Mouse (Mus musculus) right cerebral cortex, postnatal 4 days (tissue): Measurements from ENCODE around the gene Ncapd2.

ENCODE experiments used
- DNase-seq: peaks from one replicate; pipeline ENCODE4 v3.0.0-alpha.2; 2022

Ncapd2 gene

GRCm38 (mm10) chr6:125191332-125192015, at the start of gene Ncapd2, which contains the start of gene Mrpl51:
Gene Ncapd2, minus strand, starts transcription at chr6:125191701.
Gene Mrpl51, plus strand, starts transcription at chr6:125191801.
- peak; percentile 99 for DNase-seq

- no peak for DNase-seq
These were observed 49.1 kb upstream of the Ncapd2 start for GRCm38 (mm10) chr6:125240617-125241016.

- no peak for DNase-seq
These were observed 48.0 kb upstream of the Ncapd2 start for GRCm38 (mm10) chr6:125239547-125239946.

- DNase-seq: no peak
These were observed 46.9 kb upstream of the Ncapd2 start for GRCm38 (mm10) chr6:125238396-125238795.

- DNase-seq: no peak
These were observed 45.9 kb upstream of the Ncapd2 start for GRCm38 (mm10) chr6:125237421-125237820.

GRCm38 (mm10) chr6:125236782-125237181, 45.3 kb upstream of the Ncapd2 start, which contains the start of gene Cd27:
Gene Cd27, minus strand, starts transcription at chr6:125237010.
- no peak for DNase-seq

GRCm38 (mm10) chr6:125236341-125236740, 44.8 kb upstream of the Ncapd2 start:
- no peak for DNase-seq

- no peak for DNase-seq
These were observed 43.0 kb upstream of the Ncapd2 start for GRCm38 (mm10) chr6:125234520-125234828.

- no peak for DNase-seq
These were observed 42.5 kb upstream of the Ncapd2 start for GRCm38 (mm10) chr6:125233816-125234519.

- DNase-seq: no peak
These were observed 41.0 kb upstream of the Ncapd2 start for GRCm38 (mm10) chr6:125232516-125232915.

GRCm38 (mm10) chr6:125232045-125232437, 40.5 kb upstream of the Ncapd2 start:
- DNase-seq: no peak

GRCm38 (mm10) chr6:125231117-125232044, 39.9 kb upstream of the Ncapd2 start, which contains the start of gene Tapbpl:
Gene Tapbpl, minus strand, starts transcription at chr6:125231860.
- peak; percentile 43 for DNase-seq

GRCm38 (mm10) chr6:125230571-125230970, 39.1 kb upstream of the Ncapd2 start:
- no peak for DNase-seq

- no peak for DNase-seq
These were observed 34.1 kb upstream of the Ncapd2 start for GRCm38 (mm10) chr6:125225518-125226115.

GRCm38 (mm10) chr6:125222577-125222976, 31.1 kb upstream of the Ncapd2 start:
- DNase-seq: no peak

- DNase-seq: no peak
These were observed 30.6 kb upstream of the Ncapd2 start for GRCm38 (mm10) chr6:125222146-125222545.

GRCm38 (mm10) chr6:125221115-125221745, 29.7 kb upstream of the Ncapd2 start:
- DNase-seq: no peak

GRCm38 (mm10) chr6:125218963-125219362, 27.5 kb upstream of the Ncapd2 start:
- peak; percentile 34 for DNase-seq

GRCm38 (mm10) chr6:125217899-125218298, 26.4 kb upstream of the Ncapd2 start:
- no peak for DNase-seq

GRCm38 (mm10) chr6:125216898-125217297, 25.4 kb upstream of the Ncapd2 start:
- no peak for DNase-seq

GRCm38 (mm10) chr6:125215148-125215954, 23.9 kb upstream of the Ncapd2 start, which contains the start of gene Vamp1:
Gene Vamp1, plus strand, starts transcription at chr6:125215551.
- peak; percentile 80 for DNase-seq
